Mouse (Mus musculus) neutrophil, adult 59 days (primary cell): Measurements from ENCODE around the gene A730049H05Rik. TPM values are rescaled to one million over a fixed set of nuclear protein-coding genes. Genes with fewer than 3 reads are reported as not detected.

Experiments used
- total RNA-seq, 2 experiments: library from RNA; stranded (reverse); gene quantifications; 1 replicate in 1 of 2; 2 replicates in 1 of 2; pipeline ENCODE4 v1.2.4; 2023

Gene A730049H05Rik
- total RNA-seq = not detected

GRCm38 (mm10) chr6:92816311-92816751 is at the start of gene A730049H05Rik:
A730049H05Rik (plus strand) TSS chr6:92816478.

GRCm38 (mm10) chr6:92869089-92869581 is 52.9 kb downstream of the A730049H05Rik start, which contains the start of gene Gm15737:
Gm15737 (plus strand) TSS chr6:92869357.

Other genes with a start within 250 kb of the A730049H05Rik start
- under 1 TPM; 0.20 to 0.42 TPM for gene Prickle2, start 110.3 kb upstream of the A730049H05Rik start, total RNA-seq
- gene Gm15737, start 52.9 kb downstream of the A730049H05Rik start, total RNA-seq = not detected
- gene Adamts9, start 127.0 kb downstream of the A730049H05Rik start, total RNA-seq = under 1 TPM; 0.09 to 0.15 TPM